Mouse (Mus musculus) MEL (cell line): ENCODE data around the gene Cacna1f. TPM values are rescaled to one million over a fixed set of nuclear protein-coding genes. Genes with fewer than 3 reads are reported as not detected.

Experiments used
- DNase-seq: peaks from one replicate; pipeline ENCODE4 v3.0.0; 2011; ENCODE audit warnings: low read depth, low spot score
- H3K27ac ChIP-seq: 2 replicates; pipeline ENCODE4 v1.5.1; 2012; ENCODE audit warnings: low read depth, mild to moderate bottlenecking, control low read depth, low read length, moderate library complexity; ENCODE audit not compliant: control insufficient read depth
- H3K27me3 ChIP-seq, 2 experiments: fragments of 150-350 bp in 1 of 2; sonication (generic) in 1 of 2; 2 replicates each; pipeline ENCODE4 v1.6.1; 2012; ENCODE audit warnings: low read length in 2 of 2, mild to moderate bottlenecking in 2 of 2, improper control_type of control experiment in 1 of 2, moderate library complexity in 1 of 2; ENCODE audit not compliant: insufficient read depth in 2 of 2, control insufficient read depth in 1 of 2
- H3K36me3 ChIP-seq, 2 experiments: 2 replicates each; pipeline ENCODE4 v1.6.1; 2012 to 2014; ENCODE audit warnings: low read length in 2 of 2, improper control_type of control experiment in 1 of 2, inconsistent platforms in 1 of 2, mild to moderate bottlenecking in 1 of 2; ENCODE audit not compliant: insufficient read depth in 2 of 2, control insufficient read depth in 1 of 2
- H3K4me1 ChIP-seq, 2 experiments: fragments of 150-350 bp in 1 of 2; sonication (generic) in 1 of 2; 2 replicates each; pipeline ENCODE4 v1.6.1; 2012; ENCODE audit warnings: low read length in 2 of 2, improper control_type of control experiment in 1 of 2, mild to moderate bottlenecking in 1 of 2; ENCODE audit not compliant: insufficient read depth in 2 of 2, control insufficient read depth in 1 of 2
- H3K4me3 ChIP-seq, 2 experiments: fragments of 150-350 bp in 1 of 2; sonication (generic) in 1 of 2; 2 replicates each; pipeline ENCODE4 v1.5.1; 2012; ENCODE audit warnings: low read depth in 2 of 2, low read length in 2 of 2, mild to moderate bottlenecking in 2 of 2, moderate library complexity in 2 of 2, control low read depth in 1 of 2, improper control_type of control experiment in 1 of 2; ENCODE audit not compliant: control insufficient read depth in 1 of 2, insufficient read depth in 1 of 2
- H3K79me2 ChIP-seq: 2 replicates; pipeline ENCODE4 v1.6.1; 2012; ENCODE audit warnings: mild to moderate bottlenecking, low read length, moderate library complexity; ENCODE audit not compliant: control insufficient read depth, poor library complexity, insufficient read depth
- H3K9ac ChIP-seq: 2 replicates; pipeline ENCODE4 v1.6.1; 2012; ENCODE audit warnings: low read depth, mild to moderate bottlenecking, control low read depth, low read length, moderate library complexity; ENCODE audit not compliant: control insufficient read depth, poor library complexity, severe bottlenecking
- H3K9me3 ChIP-seq: fragments of 150-350 bp; sonication (generic); replicated peaks from 2 replicates; pipeline ENCODE4 v1.6.1; 2012; ENCODE audit warnings: mild to moderate bottlenecking, low read length, improper control_type of control experiment, moderate library complexity; ENCODE audit not compliant: insufficient read depth
- CHD2 ChIP-seq: IDR thresholded peaks from 2 replicates; pipeline ENCODE4 v1.6.1; 2011; ENCODE audit warnings: low read length, improper control_type of control experiment
- E2F4 ChIP-seq: IDR thresholded peaks from 2 replicates; pipeline ENCODE4 v1.6.1; 2011; ENCODE audit warnings: low read depth, low read length, improper control_type of control experiment, borderline replicate concordance
- MAFK ChIP-seq: IDR thresholded peaks from 2 replicates; pipeline ENCODE4 v1.6.1; 2011; ENCODE audit warnings: low read depth, mild to moderate bottlenecking, low read length, improper control_type of control experiment, borderline replicate concordance
- MYB ChIP-seq: IDR thresholded peaks from 2 replicates; pipeline ENCODE4 v1.6.1; 2011; ENCODE audit warnings: mild to moderate bottlenecking, low read depth, low read length, improper control_type of control experiment
- NRF1 ChIP-seq: IDR thresholded peaks from 2 replicates; pipeline ENCODE4 v1.6.1; 2014; ENCODE audit warnings: low read depth, mild to moderate bottlenecking, inconsistent platforms, low read length, improper control_type of control experiment, moderate library complexity; ENCODE audit not compliant: poor library complexity, insufficient read depth, severe bottlenecking
- POLR2A ChIP-seq, 2 experiments: IDR thresholded peaks; 2 replicates each; pipeline ENCODE4 v1.6.1; 2011 to 2012; ENCODE audit warnings: low read length in 2 of 2, mild to moderate bottlenecking in 2 of 2, control low read depth in 1 of 2, improper control_type of control experiment in 1 of 2, low read depth in 1 of 2, moderate library complexity in 1 of 2; ENCODE audit not compliant: control insufficient read depth in 1 of 2, insufficient read depth in 1 of 2, poor library complexity in 1 of 2
- RCOR1 ChIP-seq: IDR thresholded peaks from 2 replicates; pipeline ENCODE4 v1.6.1; 2012; ENCODE audit warnings: low read depth, mild to moderate bottlenecking, inconsistent platforms, low read length, improper control_type of control experiment
- TCF12 ChIP-seq: IDR thresholded peaks from 2 replicates; pipeline ENCODE4 v1.6.1; 2014; ENCODE audit warnings: low read depth, mild to moderate bottlenecking, inconsistent platforms, low read length, improper control_type of control experiment, moderate library complexity
- ZKSCAN1 ChIP-seq: IDR thresholded peaks from 2 replicates; pipeline ENCODE4 v1.6.1; 2012; ENCODE audit warnings: low read depth, mild to moderate bottlenecking, inconsistent platforms, low read length, improper control_type of control experiment, moderate library complexity
- polyA plus RNA-seq, 2 experiments: library from polyadenylated mRNA; stranded (reverse) in 1 of 2; unstranded in 1 of 2; fragments of >175 nt in 1 of 2; fragments of >200 nt in 1 of 2; gene quantifications; 2 replicates each; pipeline versions ENCODE4 v1.2.1 to v1.2.4; 2012; ENCODE audit warnings: low replicate concordance in 2 of 2, low read depth in 1 of 2; ENCODE audit not compliant: insufficient read length in 2 of 2, insufficient read depth in 1 of 2, missing spikeins in 1 of 2
- total RNA-seq: library from RNA; depleted of rRNA; stranded (reverse); fragments of 300-350 nt; gene quantifications from 2 replicates; pipeline ENCODE4 v1.2.3, GENCODE M21; 2012; rRNA removed

Gene Cacna1f
- total and polyA plus RNA-seq, 3 experiments, result 0.17 TPM; not detected in 2

GRCm38 (mm10) chrX:7680864-7681263 lies 74.0 kb downstream of the Cacna1f start, which contains the start of gene Magix:
Gene Magix (minus strand): TSS chrX:7681251.
- TF ChIP-seq MYB, result no peak
- TF ChIP-seq E2F4, result no peak
- no peak for TF ChIP-seq TCF12
- TF ChIP-seq POLR2A (IDR thresholded peaks at IDR 0.05; ENCODE audit: control insufficient read depth in 1 of 2, insufficient read depth in 1 of 2, low read depth in 1 of 2, low read length in 2 of 2, poor library complexity in 1 of 2), result no peak
- no peak for TF ChIP-seq ZKSCAN1
- TF ChIP-seq MAFK, result no peak
- TF ChIP-seq RCOR1, result no peak
- TF ChIP-seq CHD2, result no peak
- no peak for TF ChIP-seq NRF1
- no peaks in the 10 kb centered on the region for H3K79me2 ChIP-seq
- H3K27ac ChIP-seq, result no peak within 1 kb of the TSS
- H3K36me3 ChIP-seq, result peaks cover 0 to 3% of the 10 kb centered on the region in 2 experiments; a peak in 1 of 4 replicates
- H3K4me3 ChIP-seq, result peak within 1 kb of the TSS; percentile 39 to 44
- H3K9me3 ChIP-seq, result no peaks in the 10 kb centered on the region
- DNase-seq, result no peak
- H3K9ac ChIP-seq, result peak within 1 kb of the TSS; percentile 65
- H3K4me1 ChIP-seq, result peaks cover 0 to 2% of the 10 kb centered on the region in 2 experiments; a peak in 1 of 4 replicates
- peaks cover 4 to 13% of the 10 kb centered on the region in 2 experiments for H3K27me3 ChIP-seq

Other genes with a start within 250 kb of the Cacna1f start
- gene Usp27x, start 231.3 kb upstream of the Cacna1f start, total RNA-seq, result 2.7 and 3.6 TPM in 2 replicates
- 1 to 10 TPM in 1 of 2 experiments, not detected in 1; 3.9 TPM for gene Usp27x, start 231.3 kb upstream of the Cacna1f start, polyA plus RNA-seq
- 0.36 and 0.42 TPM in 2 replicates for gene Foxp3, start 33.4 kb upstream of the Cacna1f start, total RNA-seq
- gene Foxp3, start 33.4 kb upstream of the Cacna1f start, polyA plus RNA-seq, result under 1 TPM in 1 of 2 experiments, not detected in 1; 0.31 TPM
- 1.6 and 1.7 TPM in 2 replicates for gene Ppp1r3f, start 32.8 kb upstream of the Cacna1f start, total RNA-seq
- gene Ppp1r3f, start 32.8 kb upstream of the Cacna1f start, polyA plus RNA-seq, result 1 to 10 TPM in 1 of 2 experiments, not detected in 1; 2.0 TPM
- 36.1 and 37.8 TPM in 2 replicates for gene Ccdc22, start 1.6 kb upstream of the Cacna1f start, total RNA-seq
- 10 to 100 TPM in 1 of 2 experiments, not detected in 1; 37.9 TPM for gene Ccdc22, start 1.6 kb upstream of the Cacna1f start, polyA plus RNA-seq
- gene Syp, start 31.4 kb downstream of the Cacna1f start, total RNA-seq, result 0.54 and 0.56 TPM in 2 replicates
- 1 to 10 TPM in 1 of 2 experiments, not detected in 1; 2.3 TPM for gene Syp, start 31.4 kb downstream of the Cacna1f start, polyA plus RNA-seq
- 1.2 TPM in 2 replicates for gene Prickle3, start 50.2 kb downstream of the Cacna1f start, total RNA-seq
- 1 to 10 TPM in 1 of 2 experiments, not detected in 1; 3.3 TPM for gene Prickle3, start 50.2 kb downstream of the Cacna1f start, polyA plus RNA-seq
- gene Plp2, start 64.3 kb downstream of the Cacna1f start, total RNA-seq, result 95.7 and 148 TPM in 2 replicates
- 100 to 1,000 TPM; 163 to 407 TPM for gene Plp2, start 64.3 kb downstream of the Cacna1f start, polyA plus RNA-seq
- 0.15 and 0.20 TPM in 2 replicates for gene Magix, start 74.2 kb downstream of the Cacna1f start, total RNA-seq
- under 1 TPM in 1 of 2 experiments, not detected in 1; 0.33 TPM for gene Magix, start 74.2 kb downstream of the Cacna1f start, polyA plus RNA-seq
- 23.0 and 23.4 TPM in 2 replicates for gene Gpkow, start 90.0 kb downstream of the Cacna1f start, total RNA-seq
- gene Gpkow, start 90.0 kb downstream of the Cacna1f start, polyA plus RNA-seq, result 100 to 1,000 TPM in 1 of 2 experiments, 10 to 100 TPM in 1; 37.0 to 539 TPM
- 13.9 and 16.0 TPM in 2 replicates for gene Wdr45, start 107.2 kb downstream of the Cacna1f start, total RNA-seq
- 10 to 100 TPM in 1 of 2 experiments, not detected in 1; 36.1 TPM for gene Wdr45, start 107.2 kb downstream of the Cacna1f start, polyA plus RNA-seq
- gene Gm45208, start 115.2 kb downstream of the Cacna1f start, total RNA-seq, result 0.36 TPM in 1 of 2 replicates, not detected in the other
- gene Gm45208, start 115.2 kb downstream of the Cacna1f start, polyA plus RNA-seq, result 10 to 100 TPM in 1 of 2 experiments, not detected in 1; 11.0 TPM
- gene Praf2, start 121.4 kb downstream of the Cacna1f start, total RNA-seq, result 19.1 and 23.0 TPM in 2 replicates
- gene Praf2, start 121.4 kb downstream of the Cacna1f start, polyA plus RNA-seq, result 10 to 100 TPM in 1 of 2 experiments, not detected in 1; 60.1 TPM
- gene Ccdc120, start 143.8 kb downstream of the Cacna1f start, total RNA-seq, result 3.9 and 5.8 TPM in 2 replicates
- 10 to 100 TPM in 1 of 2 experiments, not detected in 1; 12.2 TPM for gene Ccdc120, start 143.8 kb downstream of the Cacna1f start, polyA plus RNA-seq
- 20.6 and 23.4 TPM in 2 replicates for gene Tfe3, start 155.5 kb downstream of the Cacna1f start, total RNA-seq
- 10 to 100 TPM in 1 of 2 experiments, not detected in 1; 64.7 TPM for gene Tfe3, start 155.5 kb downstream of the Cacna1f start, polyA plus RNA-seq
- 36.2 and 40.5 TPM in 2 replicates for gene Gripap1, start 182.7 kb downstream of the Cacna1f start, total RNA-seq
- gene Gripap1, start 182.7 kb downstream of the Cacna1f start, polyA plus RNA-seq, result 100 to 1,000 TPM in 1 of 2 experiments, 10 to 100 TPM in 1; 84.6 to 244 TPM
- 0.26 and 0.31 TPM in 2 replicates for gene Kcnd1, start 215.2 kb downstream of the Cacna1f start, total RNA-seq
- 1 to 10 TPM in 1 of 2 experiments, not detected in 1; 1.4 TPM for gene Kcnd1, start 215.2 kb downstream of the Cacna1f start, polyA plus RNA-seq
- 76.4 and 82.6 TPM in 2 replicates for gene Otud5, start 234.3 kb downstream of the Cacna1f start, total RNA-seq
- 1,000 to 10,000 TPM in 1 of 2 experiments, 100 to 1,000 TPM in 1; 197 to 1,180 TPM for gene Otud5, start 234.3 kb downstream of the Cacna1f start, polyA plus RNA-seq